Mouse (Mus musculus) intestine, embryonic 15.5 days (tissue): ENCODE results near the gene Prickle1. TPM values are rescaled to one million over a fixed set of nuclear protein-coding genes. Genes with fewer than 3 reads are reported as not detected.

Experiments
- ATAC-seq: fragments of 200-750 bp; cut with Nextera tagmentation; 2 replicates; pipeline ENCODE4 v1.8.0; 2017; ENCODE audit warnings: moderate TSS enrichment, moderate library complexity
- H3K27ac ChIP-seq: fragments of 300-500 bp; sonication (generic); 2 replicates; pipeline ENCODE4 v1.5.1; 2015; ENCODE audit warnings: mild to moderate bottlenecking, inconsistent platforms
- H3K27me3 ChIP-seq: fragments of 300-500 bp; sonication (generic); replicated peaks from 2 replicates; pipeline ENCODE4 v1.6.1; 2015; ENCODE audit warnings: inconsistent platforms
- H3K36me3 ChIP-seq: fragments of 300-500 bp; sonication (generic); 2 replicates; pipeline ENCODE4 v1.6.1; 2015; ENCODE audit warnings: inconsistent platforms
- H3K4me1 ChIP-seq: fragments of 300-500 bp; sonication (generic); replicated peaks from 2 replicates; pipeline ENCODE4 v1.6.1; 2015; ENCODE audit warnings: inconsistent platforms
- H3K4me2 ChIP-seq: fragments of 300-500 bp; sonication (generic); replicated peaks from 2 replicates; pipeline ENCODE4 v1.6.1; 2015; ENCODE audit warnings: mild to moderate bottlenecking, inconsistent platforms
- H3K4me3 ChIP-seq: fragments of 300-500 bp; sonication (generic); replicated peaks from 2 replicates; pipeline ENCODE4 v1.5.1; 2015; ENCODE audit warnings: inconsistent platforms
- H3K9ac ChIP-seq: fragments of 300-500 bp; sonication (generic); 2 replicates; pipeline ENCODE4 v1.6.1; 2015; ENCODE audit warnings: inconsistent platforms
- H3K9me3 ChIP-seq: fragments of 300-500 bp; sonication (generic); 2 replicates; pipeline ENCODE4 v1.6.1; 2016; ENCODE audit warnings: inconsistent platforms
- WGBS: fragments of 180-500 bp; shearing (Covaris S2); methylation state at CpG from one replicate; pipeline ENCODE4 v1.1.7; 2015; 5-methylcytosine and 5-hydroxymethylcytosine counted together
- polyA plus RNA-seq: library from polyadenylated mRNA; unstranded; fragments of >200 nt; fragmentation: Nextera tagmentation; extraction: Ambion mirVana; gene quantifications from 2 replicates; pipeline ENCODE4 v1.2.1, GENCODE M21; 2015

Gene Prickle1
- polyA plus RNA-seq, 1 experiment from 2014 or later = 23.7 TPM

GRCm38 (mm10) chr15:93591831-93592321, 3.8 kb downstream of the Prickle1 start:
- Histone ChIP-seq H3K4me1 (peaks cover 30% of the 10 kb centered on the region), H3K4me2 (peak overlapping the region; percentile 58), H3K9ac (peak overlapping the region; percentile 28; the same call in 1 of the 2 replicates), H3K4me3 (peak overlapping the region; percentile 25), H3K9me3 (no peaks in the 10 kb centered on the region), H3K27ac (peak overlapping the region; percentile 45), H3K27me3 (no peaks in the 10 kb centered on the region), H3K36me3 (no peaks in the 10 kb centered on the region)
- WGBS = 8% methylated on average over 12 of the region's 12 CpGs
- peak; percentile 40 for ATAC-seq

GRCm38 (mm10) chr15:93591371-93591770, 4.3 kb downstream of the Prickle1 start:
- Histone ChIP-seq H3K4me1 (peaks cover 30% of the 10 kb centered on the region), H3K9me3 (no peaks in the 10 kb centered on the region), H3K4me3 (peak overlapping the region; percentile 25), H3K27me3 (no peaks in the 10 kb centered on the region), H3K27ac (peak overlapping the region; percentile 45), H3K36me3 (no peaks in the 10 kb centered on the region), H3K4me2 (peak overlapping the region; percentile 58), H3K9ac (peak overlapping the region; percentile 28; the same call in 1 of the 2 replicates)
- no peak for ATAC-seq
- WGBS = 25% methylated on average over 7 of the region's 7 CpGs

- no peak overlapping the region for H3K4me2 ChIP-seq
- 42% methylated on average over 6 of the region's 6 CpGs for WGBS
- H3K4me1 ChIP-seq = peaks cover 28% of the 10 kb centered on the region
- no peak overlapping the region for H3K4me3 ChIP-seq
- no peaks in the 10 kb centered on the region for H3K9me3 ChIP-seq
- H3K9ac ChIP-seq = no peak overlapping the region
- H3K36me3 ChIP-seq = no peaks in the 10 kb centered on the region
- H3K27me3 ChIP-seq = no peaks in the 10 kb centered on the region
- ATAC-seq = no peak
- H3K27ac ChIP-seq = peak overlapping the region; percentile 15; the same call in 1 of the 2 replicates
These were observed 7.3 kb downstream of the Prickle1 start for GRCm38 (mm10) chr15:93588401-93588800.

GRCm38 (mm10) chr15:93587660-93588059, 8.0 kb downstream of the Prickle1 start:
- Histone ChIP-seq H3K36me3 (no peaks in the 10 kb centered on the region), H3K27me3 (no peaks in the 10 kb centered on the region), H3K9me3 (no peaks in the 10 kb centered on the region), H3K9ac (no peak overlapping the region), H3K4me1 (peaks cover 27% of the 10 kb centered on the region), H3K4me3 (no peak overlapping the region), H3K4me2 (no peak overlapping the region), H3K27ac (no peak overlapping the region)
- WGBS = 73% methylated on average over 8 of the region's 8 CpGs
- no peak for ATAC-seq

- H3K4me1 ChIP-seq = no peaks in the 10 kb centered on the region
- no peaks in the 10 kb centered on the region for H3K27me3 ChIP-seq
- H3K36me3 ChIP-seq = no peaks in the 10 kb centered on the region
- no peaks in the 10 kb centered on the region for H3K9me3 ChIP-seq
- no peak overlapping the region for H3K4me2 ChIP-seq
- H3K4me3 ChIP-seq = no peak overlapping the region
- H3K27ac ChIP-seq = no peak overlapping the region
- no peak overlapping the region for H3K9ac ChIP-seq
- ATAC-seq = no peak
- 90% methylated on average over 11 of the region's 11 CpGs for WGBS
These were observed 12.6 kb downstream of the Prickle1 start for GRCm38 (mm10) chr15:93583051-93583450.

GRCm38 (mm10) chr15:93581736-93582135, 14.0 kb downstream of the Prickle1 start:
- ATAC-seq = no peak
- Histone ChIP-seq H3K4me3 (no peak overlapping the region), H3K9ac (no peak overlapping the region), H3K27ac (no peak overlapping the region), H3K4me1 (no peaks in the 10 kb centered on the region), H3K9me3 (no peaks in the 10 kb centered on the region), H3K27me3 (no peaks in the 10 kb centered on the region), H3K4me2 (no peak overlapping the region), H3K36me3 (peaks cover 3% of the 10 kb centered on the region; the same call in 1 of the 2 replicates)
- 90% methylated on average over 8 of the region's 8 CpGs for WGBS

- Histone ChIP-seq H3K4me2 (no peak overlapping the region), H3K9ac (no peak overlapping the region), H3K4me3 (no peak overlapping the region), H3K4me1 (no peaks in the 10 kb centered on the region), H3K36me3 (peaks cover 3% of the 10 kb centered on the region; the same call in 1 of the 2 replicates), H3K27ac (no peak overlapping the region), H3K27me3 (no peaks in the 10 kb centered on the region), H3K9me3 (no peaks in the 10 kb centered on the region)
- no peak for ATAC-seq
- 56% methylated on average over 9 of the region's 9 CpGs for WGBS
These were observed 15.8 kb downstream of the Prickle1 start for GRCm38 (mm10) chr15:93579899-93580298.

- H3K36me3 ChIP-seq = peaks cover 3% of the 10 kb centered on the region; the same call in 1 of the 2 replicates
- H3K4me2 ChIP-seq = no peak overlapping the region
- no peak for ATAC-seq
These were observed 16.6 kb downstream of the Prickle1 start for GRCm38 (mm10) chr15:93579100-93579499.

GRCm38 (mm10) chr15:93576361-93576760, 19.3 kb downstream of the Prickle1 start:
- no peak overlapping the region for H3K4me3 ChIP-seq
- ATAC-seq = peak; percentile 18; the same call in 1 of the 2 replicates

More at GRCm38 (mm10) chr15:93579100-93579499, 16.6 kb downstream of the Prickle1 start:
- Histone ChIP-seq H3K27ac (no peak overlapping the region), H3K27me3 (no peaks in the 10 kb centered on the region), H3K9me3 (no peaks in the 10 kb centered on the region), H3K4me1 (0 out of 2 replicates have a peak, but pooled peaks cover 2% of the 10 kb centered on the region), H3K4me3 (no peak overlapping the region), H3K9ac (no peak overlapping the region)
- 91% methylated on average over 9 of the region's 9 CpGs for WGBS

GRCm38 (mm10) chr15:93575884-93576283, 19.8 kb downstream of the Prickle1 start:
- Histone ChIP-seq H3K4me3 (no peak overlapping the region), H3K9me3 (no peaks in the 10 kb centered on the region), H3K4me1 (0 out of 2 replicates have a peak, but pooled peaks cover 2% of the 10 kb centered on the region), H3K27me3 (no peaks in the 10 kb centered on the region), H3K27ac (no peak overlapping the region), H3K4me2 (no peak overlapping the region), H3K36me3 (peaks cover 3% of the 10 kb centered on the region; the same call in 1 of the 2 replicates), H3K9ac (no peak overlapping the region)
- WGBS = 14% methylated on average over 5 of the region's 5 CpGs
- peak; percentile 75 for ATAC-seq

More at GRCm38 (mm10) chr15:93576361-93576760, 19.3 kb downstream of the Prickle1 start:
- H3K27me3 ChIP-seq = no peaks in the 10 kb centered on the region
- 69% methylated on average over 9 of the region's 9 CpGs for WGBS
- H3K9ac ChIP-seq = no peak overlapping the region
- H3K4me2 ChIP-seq = no peak overlapping the region
- H3K36me3 ChIP-seq = peaks cover 3% of the 10 kb centered on the region; the same call in 1 of the 2 replicates
- H3K27ac ChIP-seq = no peak overlapping the region
- 0 out of 2 replicates have a peak, but pooled peaks cover 2% of the 10 kb centered on the region for H3K4me1 ChIP-seq
- H3K9me3 ChIP-seq = no peaks in the 10 kb centered on the region

GRCm38 (mm10) chr15:93572889-93573288, 22.8 kb downstream of the Prickle1 start:
- ATAC-seq = no peak
- 84% methylated on average over 10 of the region's 10 CpGs for WGBS

GRCm38 (mm10) chr15:93570881-93571495, 24.7 kb downstream of the Prickle1 start:
- no peak overlapping the region for H3K27ac ChIP-seq
- no peak overlapping the region for H3K4me2 ChIP-seq
- WGBS = 54% methylated on average over 11 of the region's 11 CpGs
- H3K36me3 ChIP-seq = no peaks in the 10 kb centered on the region
- 0 out of 2 replicates have a peak, but pooled peaks have one; percentile 11 for ATAC-seq
- H3K9me3 ChIP-seq = no peaks in the 10 kb centered on the region
- H3K4me1 ChIP-seq = peaks cover 11% of the 10 kb centered on the region; the same call in 1 of the 2 replicates
- no peaks in the 10 kb centered on the region for H3K27me3 ChIP-seq
- no peak overlapping the region for H3K4me3 ChIP-seq
- H3K9ac ChIP-seq = no peak overlapping the region

More at GRCm38 (mm10) chr15:93572889-93573288, 22.8 kb downstream of the Prickle1 start:
- H3K27ac ChIP-seq = no peak overlapping the region
- peaks cover 6% of the 10 kb centered on the region; the same call in 1 of the 2 replicates for H3K4me1 ChIP-seq
- no peak overlapping the region for H3K9ac ChIP-seq
- H3K27me3 ChIP-seq = no peaks in the 10 kb centered on the region
- H3K4me3 ChIP-seq = no peak overlapping the region
- H3K36me3 ChIP-seq = peaks cover 3% of the 10 kb centered on the region; the same call in 1 of the 2 replicates
- H3K9me3 ChIP-seq = no peaks in the 10 kb centered on the region
- no peak overlapping the region for H3K4me2 ChIP-seq
